Mouse (Mus musculus) kidney, adult 2 months (tissue): ENCODE measurements around the gene Spryd4. TPM values are rescaled to one million over a fixed set of nuclear protein-coding genes. Genes with fewer than 3 reads are reported as not detected.
A peak's percentile ranks its signal among the peaks of the same experiment; 100 is the strongest.
"Not testable (repeated sequence)": the region's sequence is repeated elsewhere in the genome, so short reads cannot be mapped to it uniquely, and the experiment has no call there.

Experiments used
- DNase-seq: peaks from one replicate; pipeline ENCODE4 v3.0.0; 2021
- H3K27ac ChIP-seq: fragments of 200-500 bp; 2 replicates; pipeline ENCODE4 v1.5.1; 2012; ENCODE audit warnings: low read depth, low read length, control low read depth, inconsistent platforms; ENCODE audit not compliant: insufficient read depth
- H3K27me3 ChIP-seq: fragments of 200-500 bp; replicated peaks from 2 replicates; pipeline ENCODE4 v1.6.1; 2012; ENCODE audit warnings: mild to moderate bottlenecking, moderate library complexity, low read length, inconsistent platforms; ENCODE audit not compliant: control insufficient read depth, insufficient read depth
- H3K36me3 ChIP-seq: fragments of 200-500 bp; 2 replicates; pipeline ENCODE4 v1.6.1; 2012; ENCODE audit warnings: mild to moderate bottlenecking, moderate library complexity, low read length, inconsistent platforms; ENCODE audit not compliant: control insufficient read depth, insufficient read depth
- H3K4me1 ChIP-seq: fragments of 200-500 bp; 2 replicates; pipeline ENCODE4 v1.6.1; 2011; ENCODE audit warnings: low read length; ENCODE audit not compliant: control insufficient read depth, insufficient read depth
- H3K4me3 ChIP-seq: fragments of 200-500 bp; 2 replicates; pipeline ENCODE4 v1.5.1; 2011; ENCODE audit warnings: mild to moderate bottlenecking, low read depth, low read length, control low read depth; ENCODE audit not compliant: insufficient read depth
- CTCF ChIP-seq: fragments of 200-500 bp; conservative IDR thresholded peaks from 2 replicates; pipeline ENCODE4 v1.5.1; 2011; ENCODE audit warnings: low read depth, mild to moderate bottlenecking, control low read depth, low read length, moderate library complexity, mixed read lengths; ENCODE audit not compliant: insufficient read depth, insufficient read length
- POLR2A ChIP-seq: fragments of 200-500 bp; IDR thresholded peaks from one replicate; pipeline ENCODE4 v1.6.1; 2011; ENCODE audit warnings: low read depth, low read length, control low read depth
- WGBS: fragments of 180-500 bp; shearing (Covaris S2); methylation state at CpG from one replicate; pipeline ENCODE4 v1.1.7; 2018; 5-methylcytosine and 5-hydroxymethylcytosine counted together
- polyA plus RNA-seq: library from polyadenylated mRNA; depleted of rRNA; stranded (reverse); fragments of >200 nt; gene quantifications from 2 replicates; pipeline ENCODE4 v1.2.3, GENCODE M21; 2012

Gene Spryd4
- polyA plus RNA-seq, 1 experiment = 17.3 TPM

- Histone ChIP-seq H3K27me3 (no peaks in the 10 kb centered on the region), H3K4me1 (0 out of 2 replicates have a peak, but pooled peaks cover 4% of the 10 kb centered on the region), H3K36me3 (no peaks in the 10 kb centered on the region), H3K4me3 (peak within 1 kb of the TSS; percentile 55), H3K27ac (no peak within 1 kb of the TSS)
- 1% methylated on average over 46 of the region's 46 CpGs for WGBS
- peak; percentile 98 for DNase-seq
- TF ChIP-seq CTCF = no peak
- no peak for TF ChIP-seq POLR2A
Observed at GRCm38 (mm10) chr10:128194024-128194550, 17.5 kb downstream of the Spryd4 start, which contains the start of gene Gls2. Gene Gls2 (plus strand): TSS chr10:128194457.

GRCm38 (mm10) chr10:128193113-128193512, 18.5 kb downstream of the Spryd4 start:
- Histone ChIP-seq H3K4me1 (0 out of 2 replicates have a peak, but pooled peaks cover 4% of the 10 kb centered on the region), H3K27me3 (no peaks in the 10 kb centered on the region), H3K4me3 (no peak overlapping the region), H3K36me3 (no peaks in the 10 kb centered on the region), H3K27ac (no peak overlapping the region)
- 95% methylated on average over 6 of the region's 6 CpGs for WGBS
- no peak for TF ChIP-seq POLR2A
- no peak for TF ChIP-seq CTCF
- no peak for DNase-seq

GRCm38 (mm10) chr10:128192030-128192766, 19.4 kb downstream of the Spryd4 start:
- not testable (repeated sequence) for H3K4me3 ChIP-seq

GRCm38 (mm10) chr10:128191472-128191871, 20.1 kb downstream of the Spryd4 start:
- TF ChIP-seq POLR2A (no peak), CTCF (no peak)
- H3K4me1 ChIP-seq = 0 out of 2 replicates have a peak, but pooled peaks cover 4% of the 10 kb centered on the region

More at GRCm38 (mm10) chr10:128192030-128192766, 19.4 kb downstream of the Spryd4 start:
- not testable (repeated sequence) for H3K4me1 ChIP-seq, H3K27ac ChIP-seq, DNase-seq, H3K27me3 ChIP-seq, H3K36me3 ChIP-seq
- WGBS = 83% methylated on average over 3 of the region's 3 CpGs

DNA sequence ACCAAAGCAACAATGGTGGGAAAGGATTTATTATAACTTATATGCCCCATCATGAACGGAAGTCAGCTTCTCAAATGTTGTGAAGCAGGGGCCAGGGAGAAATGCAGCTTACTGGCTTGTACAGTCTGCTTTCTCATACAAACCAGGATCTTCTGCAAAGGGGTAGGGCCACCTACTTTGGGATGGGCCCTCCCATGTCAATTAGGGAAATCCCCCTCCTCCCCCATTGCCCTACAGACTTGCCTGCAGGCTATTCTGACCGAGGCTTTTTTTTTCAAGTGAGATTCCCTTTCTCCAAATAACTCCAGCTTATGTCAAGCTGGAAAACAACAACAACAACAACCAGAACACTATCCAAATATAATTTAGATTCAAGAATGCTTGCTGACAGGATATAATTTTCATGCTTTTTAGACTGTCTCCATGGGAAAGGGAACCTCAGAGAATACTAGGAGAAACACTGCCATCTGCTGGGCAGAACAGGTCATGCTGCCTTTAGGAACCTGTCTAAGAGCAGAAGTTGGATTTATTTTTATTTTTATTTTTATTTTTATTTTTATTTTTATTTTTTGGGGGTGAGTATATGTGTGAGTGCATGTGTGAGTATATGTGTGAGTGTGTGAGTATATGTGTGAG, 23.2 kb downstream of the Spryd4 start:
- no peaks in the 10 kb centered on the region for H3K36me3 ChIP-seq
- DNase-seq = peak; percentile 81
- no peak overlapping the region for H3K27ac ChIP-seq
- TF ChIP-seq POLR2A (no peak), CTCF (peak; percentile 48)
- H3K27me3 ChIP-seq = no peaks in the 10 kb centered on the region
- H3K4me1 ChIP-seq = no peaks in the 10 kb centered on the region
- 46% methylated on average over 2 of the region's 2 CpGs for WGBS
- no peak overlapping the region for H3K4me3 ChIP-seq

More at GRCm38 (mm10) chr10:128191472-128191871, 20.1 kb downstream of the Spryd4 start:
- Histone ChIP-seq H3K27ac (no peak overlapping the region), H3K36me3 (no peaks in the 10 kb centered on the region), H3K4me3 (no peak overlapping the region), H3K27me3 (no peaks in the 10 kb centered on the region)
- WGBS = 84% methylated on average over 2 of the region's 2 CpGs
- DNase-seq = no peak

DNA sequence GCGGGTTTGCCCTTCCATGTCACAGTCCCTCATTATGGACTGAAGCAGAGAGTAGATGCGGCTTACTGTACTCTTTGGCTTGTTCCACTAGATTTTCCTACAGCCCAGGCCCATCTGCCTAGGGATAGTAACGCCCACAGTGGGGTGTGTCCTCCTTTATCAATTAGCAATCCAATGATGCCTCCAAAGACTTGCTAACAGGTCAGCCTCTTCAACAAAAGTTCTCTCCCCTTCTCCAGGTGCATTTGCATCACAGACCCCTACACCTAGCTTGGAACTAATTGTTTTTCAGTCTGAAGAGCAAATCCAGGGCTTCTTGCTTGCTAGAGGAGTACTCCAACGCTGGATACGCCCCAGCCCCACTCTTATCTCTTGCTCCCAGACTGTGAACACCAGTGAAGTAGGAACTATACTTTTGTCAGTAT, 24.4 kb downstream of the Spryd4 start:
- no peak for DNase-seq
- Histone ChIP-seq H3K27ac (no peak overlapping the region), H3K4me3 (no peak overlapping the region), H3K36me3 (no peaks in the 10 kb centered on the region), H3K27me3 (no peaks in the 10 kb centered on the region), H3K4me1 (no peaks in the 10 kb centered on the region)
- WGBS = 77% methylated on average over 5 of the region's 5 CpGs
- TF ChIP-seq CTCF (no peak), POLR2A (no peak)

- DNase-seq = peak; percentile 86
- no peaks in the 10 kb centered on the region for H3K27me3 ChIP-seq
- H3K4me1 ChIP-seq = no peaks in the 10 kb centered on the region
- H3K4me3 ChIP-seq = no peak overlapping the region
- TF ChIP-seq CTCF (peak; percentile 98), POLR2A (no peak)
- H3K36me3 ChIP-seq = no peaks in the 10 kb centered on the region
- H3K27ac ChIP-seq = no peak overlapping the region
- WGBS = 51% methylated on average over 2 of the region's 2 CpGs
Observed at GRCm38 (mm10) chr10:128185959-128186358, 25.6 kb downstream of the Spryd4 start.
